Mouse (Mus musculus) liver, adult 2 months (tissue): ENCODE results near the gene Apoe. TPM values are rescaled to one million over a fixed set of nuclear protein-coding genes. Genes with fewer than 3 reads are reported as not detected.

Experiments used
- DNase-seq: peaks from one replicate; pipeline ENCODE4 v3.0.0-alpha.2; 2011; ENCODE audit warnings: low read depth, low spot score; ENCODE audit errors: extremely low read depth
- H3K27ac ChIP-seq: fragments of 200-500 bp; replicated peaks from 2 replicates; pipeline ENCODE4 v1.5.1; 2012; ENCODE audit warnings: low read depth, mild to moderate bottlenecking, control low read depth, inconsistent platforms, low read length; ENCODE audit not compliant: insufficient read depth
- H3K27me3 ChIP-seq: fragments of 200-500 bp; 2 replicates; pipeline ENCODE4 v1.6.1; 2012; ENCODE audit warnings: mild to moderate bottlenecking, moderate library complexity, low read length, inconsistent platforms; ENCODE audit not compliant: control insufficient read depth, insufficient read depth
- H3K36me3 ChIP-seq: fragments of 200-500 bp; 2 replicates; pipeline ENCODE4 v1.6.1; 2012; ENCODE audit warnings: low read length, inconsistent platforms; ENCODE audit not compliant: control insufficient read depth, insufficient read depth
- H3K4me1 ChIP-seq: fragments of 200-500 bp; 2 replicates; pipeline ENCODE4 v1.6.1; 2011; ENCODE audit warnings: low read length; ENCODE audit not compliant: control insufficient read depth, insufficient read depth
- H3K4me3 ChIP-seq: fragments of 200-500 bp; 2 replicates; pipeline ENCODE4 v1.5.1; 2011; ENCODE audit warnings: low read depth, mild to moderate bottlenecking, control low read depth, low read length, moderate library complexity; ENCODE audit not compliant: insufficient read depth
- H3K79me2 ChIP-seq: fragments of 200-500 bp; 2 replicates; pipeline ENCODE4 v1.6.1; 2012; ENCODE audit warnings: inconsistent platforms, mild to moderate bottlenecking, low read length, moderate library complexity; ENCODE audit not compliant: control insufficient read depth, insufficient read depth
- H3K9ac ChIP-seq: fragments of 200-500 bp; 2 replicates; pipeline ENCODE4 v1.6.1; 2012; ENCODE audit warnings: low read depth, mild to moderate bottlenecking, control low read depth, inconsistent platforms, low read length
- CTCF ChIP-seq: fragments of 200-500 bp; IDR thresholded peaks from 2 replicates; pipeline ENCODE4 v1.5.1; 2011; ENCODE audit warnings: low read depth, low read length, control low read depth
- POLR2A ChIP-seq: fragments of 200-500 bp; IDR thresholded peaks from 2 replicates; pipeline ENCODE4 v1.6.1; 2011; ENCODE audit warnings: low read length, control low read depth; ENCODE audit not compliant: insufficient read depth; ENCODE audit errors: extremely low read depth
- WGBS: fragments of 180-500 bp; shearing (Covaris S2); methylation state at CpG from one replicate; pipeline ENCODE4 v1.1.7; 2018; 5-methylcytosine and 5-hydroxymethylcytosine counted together
- polyA plus RNA-seq: library from polyadenylated mRNA; depleted of rRNA; stranded (reverse); fragments of >200 nt; gene quantifications from 2 replicates; pipeline ENCODE4 v1.2.3, GENCODE M21; 2012; rRNA removed
- total RNA-seq: library from RNA; depleted of rRNA; stranded (reverse); fragments of >200 nt; gene quantifications from 2 replicates; pipeline ENCODE4 v1.2.3, GENCODE M21; 2014; rRNA removed

Gene Apoe
- total RNA-seq (23,407 and 25,019 TPM in 2 replicates), polyA plus RNA-seq (39,394 and 43,401 TPM in 2 replicates)

DNA sequence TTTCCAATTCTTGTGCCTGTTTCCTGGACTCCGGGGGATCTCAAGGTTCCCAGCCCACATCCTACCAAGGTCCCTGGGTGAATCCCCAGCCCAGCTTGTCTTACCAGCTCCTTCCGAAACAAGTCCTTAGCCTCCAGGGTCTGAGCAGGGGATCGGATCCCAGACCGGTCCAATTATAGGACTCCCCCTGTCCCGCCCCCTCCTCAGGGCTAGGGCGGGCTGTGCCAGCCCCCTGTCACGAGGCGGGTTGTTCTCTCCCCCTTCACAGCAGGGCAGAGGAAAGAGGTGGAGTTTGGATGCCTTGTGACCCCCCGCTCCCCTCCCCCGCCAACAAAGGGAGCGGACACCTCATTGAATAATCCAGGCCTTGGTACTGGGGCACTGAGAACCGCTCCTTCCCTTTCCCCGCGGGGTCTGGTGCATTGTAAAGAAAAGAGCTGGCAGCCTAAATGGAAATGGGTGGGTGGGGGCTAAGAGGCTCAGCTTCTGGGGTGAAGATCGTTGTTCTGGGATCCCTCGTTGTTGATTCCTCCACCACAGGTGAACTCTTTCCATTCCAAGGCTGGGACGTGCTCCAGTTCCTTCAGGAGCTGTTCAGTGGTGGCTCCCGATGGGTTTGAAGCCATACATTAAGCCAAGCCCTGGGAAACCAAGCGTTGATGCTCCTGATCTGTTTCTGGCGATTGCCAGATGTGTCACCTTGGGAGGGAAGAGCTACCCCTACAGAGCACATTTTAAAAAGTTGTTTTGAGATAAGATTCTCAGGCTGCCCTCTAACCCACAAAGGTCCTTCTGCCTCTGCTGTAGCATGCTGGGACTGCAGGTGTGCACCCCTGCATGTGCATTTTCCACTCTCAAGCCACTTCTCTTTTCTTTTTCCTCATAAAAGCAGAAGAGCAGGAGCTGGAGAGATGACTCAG lies at the start of gene Apoe:
TSS of gene Apoe (minus strand) at position 282 of the 920 bp plus-strand sequence.
- Histone ChIP-seq H3K4me1 (peaks cover 33% of the 10 kb centered on the region), H3K9ac (peak within 1 kb of the TSS; percentile 89), H3K36me3 (peaks cover 20% of the 10 kb centered on the region), H3K79me2 (peaks cover 16% of the 10 kb centered on the region), H3K27me3 (no peaks in the 10 kb centered on the region), H3K27ac (peak within 1 kb of the TSS; percentile 80), H3K4me3 (peak within 1 kb of the TSS; percentile 90)
- DNase-seq = peak; percentile 95
- TF ChIP-seq POLR2A (peak; percentile 95), CTCF (0 out of 2 replicates have a peak, but pooled peaks have one; percentile 18)
- 3% methylated on average over 20 of the region's 20 CpGs for WGBS

DNA sequence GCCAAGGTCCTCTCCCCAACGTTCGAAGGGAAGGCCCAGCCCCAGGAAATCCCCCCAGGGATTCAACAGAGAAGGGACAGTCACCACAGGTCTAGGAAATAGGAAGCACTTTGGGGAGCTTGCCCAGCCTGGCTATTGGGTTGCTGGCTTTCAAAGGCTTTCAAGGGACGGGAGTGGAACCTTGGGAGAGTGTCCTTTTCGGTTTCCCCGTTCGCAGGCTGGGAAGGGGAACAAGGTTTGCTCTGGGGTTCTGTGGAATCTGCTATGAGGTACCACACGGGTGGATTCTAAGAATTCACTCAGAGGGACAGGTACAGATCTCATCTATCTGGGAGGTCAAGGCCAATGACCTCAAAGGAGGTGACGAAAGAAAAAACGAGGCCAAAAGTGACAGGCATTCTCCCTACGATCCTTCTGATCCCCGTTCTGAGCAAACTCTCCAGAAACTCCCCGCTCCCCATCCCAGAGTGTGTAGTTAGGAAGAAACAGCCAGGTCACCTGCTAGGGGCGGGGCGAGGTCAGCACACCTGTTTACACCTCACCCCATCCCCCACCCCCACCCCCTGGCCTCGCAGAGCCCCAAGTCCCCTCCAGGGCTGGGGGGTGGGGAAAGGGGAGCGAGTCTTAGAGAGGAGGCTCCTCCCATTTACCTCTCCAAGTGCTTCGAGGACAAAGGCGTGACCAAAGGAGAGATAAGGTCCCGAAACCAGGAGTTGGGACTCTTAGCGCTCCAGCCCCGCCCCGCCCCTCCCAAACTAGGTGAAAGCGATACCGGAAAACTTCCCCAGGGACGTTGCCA lies 48.6 kb upstream of the Apoe start:
- TF ChIP-seq CTCF = no peak
- no peak for TF ChIP-seq POLR2A
- no peaks in the 10 kb centered on the region; the same call in 1 of the 2 replicates for H3K36me3 ChIP-seq
- H3K27me3 ChIP-seq = no peaks in the 10 kb centered on the region
- peaks cover 16% of the 10 kb centered on the region for H3K4me1 ChIP-seq
- peak overlapping the region; percentile 89 for H3K9ac ChIP-seq
- H3K27ac ChIP-seq = peak overlapping the region; percentile 96
- peak overlapping the region; percentile 84 for H3K4me3 ChIP-seq
- H3K79me2 ChIP-seq = peaks cover 14% of the 10 kb centered on the region; the same call in 1 of the 2 replicates
- 4% methylated on average over 25 of the region's 25 CpGs for WGBS
- DNase-seq = peak; percentile 55

DNA sequence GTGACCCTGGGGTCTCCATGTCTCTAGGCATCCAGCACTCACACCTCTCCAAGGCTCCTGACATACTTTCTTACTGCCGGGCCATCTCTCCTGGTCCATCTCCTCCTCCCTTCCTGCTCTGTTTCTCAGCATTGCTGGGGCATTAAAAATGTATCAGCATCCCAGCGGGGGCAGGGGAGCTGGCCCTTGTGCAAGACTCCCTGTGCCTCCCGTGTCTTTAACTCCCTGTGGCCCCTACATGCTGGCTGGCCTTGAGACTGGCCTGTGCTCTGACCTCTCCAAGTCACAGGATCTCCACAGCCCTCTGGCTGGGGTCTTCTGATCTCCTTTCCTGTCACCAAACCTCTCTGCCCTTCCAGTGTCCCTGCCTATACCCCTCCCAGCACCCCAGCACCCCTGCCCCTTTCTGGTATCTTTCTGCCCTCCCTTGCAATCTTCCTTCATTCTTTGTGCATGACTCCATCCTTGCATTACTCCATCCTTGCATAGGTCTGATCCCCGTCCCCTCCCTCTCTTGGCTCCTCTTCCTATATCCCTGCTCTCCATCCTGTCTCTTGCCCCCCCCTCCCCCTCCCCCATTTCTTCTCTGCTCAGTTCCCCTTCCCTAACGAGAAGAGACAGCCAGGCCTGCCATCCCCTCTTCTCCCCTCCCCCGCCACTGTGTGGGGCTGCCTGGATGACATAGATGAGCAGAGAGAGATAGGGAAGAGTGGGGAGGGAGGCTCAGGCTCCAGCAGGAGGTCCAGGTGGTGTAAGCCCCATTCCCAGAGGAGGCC lies 47.6 kb upstream of the Apoe start:
- no peak overlapping the region for H3K4me3 ChIP-seq

DNA sequence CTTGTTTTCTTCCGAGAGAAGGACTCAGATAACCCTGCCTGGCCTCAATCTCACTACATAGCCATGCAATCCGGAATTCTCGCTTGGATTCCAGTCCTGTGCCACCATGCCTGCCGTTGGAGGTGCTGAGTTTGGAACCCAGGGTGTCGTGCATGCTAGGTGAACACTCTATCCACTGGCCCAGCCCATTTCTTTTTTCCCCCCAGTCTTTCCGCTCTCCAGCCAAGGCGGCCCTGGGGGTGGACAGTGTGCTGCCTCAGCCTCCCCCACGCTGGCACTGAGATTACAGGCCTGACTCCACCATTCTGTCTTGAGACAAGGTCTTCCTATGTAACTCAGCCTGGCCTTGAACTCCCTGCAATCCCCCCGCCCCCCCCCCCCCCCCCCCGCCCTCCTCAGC lies 47.0 kb upstream of the Apoe start:
- DNase-seq = no peak
- H3K36me3 ChIP-seq = no peaks in the 10 kb centered on the region; the same call in 1 of the 2 replicates
- H3K79me2 ChIP-seq = peaks cover 14% of the 10 kb centered on the region; the same call in 1 of the 2 replicates
- H3K9ac ChIP-seq = no peak overlapping the region
- no peak for TF ChIP-seq POLR2A
- no peak for TF ChIP-seq CTCF
- peaks cover 16% of the 10 kb centered on the region for H3K4me1 ChIP-seq
- H3K27ac ChIP-seq = no peak overlapping the region
- WGBS = 79% methylated on average over 8 of the region's 10 CpGs
- H3K4me3 ChIP-seq = no peak overlapping the region
- H3K27me3 ChIP-seq = no peaks in the 10 kb centered on the region

More for the DNA sequence above, 47.6 kb upstream of the Apoe start:
- 54% methylated on average over 6 of the region's 6 CpGs for WGBS
- peaks cover 16% of the 10 kb centered on the region for H3K4me1 ChIP-seq
- peak overlapping the region; percentile 96 for H3K27ac ChIP-seq
- no peaks in the 10 kb centered on the region; the same call in 1 of the 2 replicates for H3K36me3 ChIP-seq
- no peak for DNase-seq
- TF ChIP-seq CTCF (no peak), POLR2A (no peak)
- H3K9ac ChIP-seq = no peak overlapping the region
- H3K27me3 ChIP-seq = no peaks in the 10 kb centered on the region
- peaks cover 14% of the 10 kb centered on the region; the same call in 1 of the 2 replicates for H3K79me2 ChIP-seq
